Mouse (Mus musculus) liver, embryonic 16.5 days (tissue): ENCODE measurements at regions not wholly inside any gene's neighbourhood (a gene's known extent, or its start where the extent isn't known, plus 50 kb on each side); places are given as distances from the start of the nearest gene placed in this dataset.

Experiments
- ATAC-seq: fragments of 200-750 bp; cut with Nextera tagmentation; 2 replicates; pipeline ENCODE4 v1.8.0; 2017; ENCODE audit warnings: low read depth, mild to moderate bottlenecking, moderate number of reproducible peaks, moderate library complexity
- H3K27ac ChIP-seq: fragments of 300-500 bp; sonication (generic); 2 replicates; pipeline ENCODE4 v1.5.1; 2014; ENCODE audit warnings: mild to moderate bottlenecking, low read length
- H3K27me3 ChIP-seq: fragments of 300-500 bp; sonication (generic); 2 replicates; pipeline ENCODE4 v1.6.1; 2014; ENCODE audit warnings: low read depth, low read length, mixed read lengths; ENCODE audit not compliant: control insufficient read depth, insufficient read depth
- H3K36me3 ChIP-seq: fragments of 300-500 bp; sonication (generic); 2 replicates; pipeline ENCODE4 v1.6.1; 2014; ENCODE audit warnings: mild to moderate bottlenecking; ENCODE audit not compliant: control insufficient read depth, insufficient read depth
- H3K4me1 ChIP-seq: fragments of 300-500 bp; sonication (generic); 2 replicates; pipeline ENCODE4 v1.6.1; 2014; ENCODE audit warnings: low read depth, low read length, mixed read lengths; ENCODE audit not compliant: control insufficient read depth
- H3K4me2 ChIP-seq: fragments of 300-500 bp; sonication (generic); 2 replicates; pipeline ENCODE4 v1.6.1; 2014; ENCODE audit warnings: low read depth, low read length, mixed read lengths
- H3K4me3 ChIP-seq: fragments of 300-500 bp; sonication (generic); 2 replicates; pipeline ENCODE4 v1.5.1; 2014; ENCODE audit warnings: low read depth, mild to moderate bottlenecking, low read length
- H3K9ac ChIP-seq: fragments of 300-500 bp; sonication (generic); 2 replicates; pipeline ENCODE4 v1.6.1; 2014; ENCODE audit warnings: low read depth, low read length
- H3K9me3 ChIP-seq: fragments of 300-500 bp; sonication (generic); replicated peaks from 2 replicates; pipeline ENCODE4 v1.6.1; 2016; ENCODE audit warnings: low read length; ENCODE audit not compliant: control insufficient read depth
- WGBS: fragments of 180-500 bp; shearing (Covaris S2); extraction: QIAGEN DNeasy Blood & Tissue Kit; methylation state at CpG from one replicate; pipeline ENCODE4 v1.1.7; 2014; ENCODE audit not compliant: insufficient replicate concordance; 5-methylcytosine and 5-hydroxymethylcytosine counted together

- WGBS: 56% methylated on average over 6 of the region's 6 CpGs
- ATAC-seq: no peak
- H3K9ac ChIP-seq: no peak overlapping the region
- H3K9me3 ChIP-seq: no peaks in the 10 kb centered on the region
- H3K4me2 ChIP-seq: no peak overlapping the region
- no peaks in the 10 kb centered on the region for H3K4me1 ChIP-seq
- H3K27ac ChIP-seq: no peak overlapping the region
- H3K36me3 ChIP-seq: no peaks in the 10 kb centered on the region
- H3K27me3 ChIP-seq: no peaks in the 10 kb centered on the region
- no peak overlapping the region for H3K4me3 ChIP-seq
These were observed 96.5 kb upstream of the Ccn6 start for GRCm38 (mm10) chr10:39260061-39260460.

- Histone ChIP-seq H3K36me3 (no peaks in the 10 kb centered on the region), H3K9ac (no peak overlapping the region), H3K4me3 (no peak overlapping the region), H3K4me1 (no peaks in the 10 kb centered on the region), H3K27ac (no peak overlapping the region), H3K9me3 (no peaks in the 10 kb centered on the region), H3K27me3 (no peaks in the 10 kb centered on the region), H3K4me2 (no peak overlapping the region)
- no peak for ATAC-seq
- WGBS: 59% methylated on average over 2 of the region's 2 CpGs
These were observed 94.0 kb upstream of the Ccn6 start for GRCm38 (mm10) chr10:39257371-39258154.

- ATAC-seq: no peak
- Histone ChIP-seq H3K27ac (no peak overlapping the region), H3K9ac (no peak overlapping the region), H3K4me2 (no peak overlapping the region), H3K27me3 (no peaks in the 10 kb centered on the region), H3K4me1 (no peaks in the 10 kb centered on the region), H3K4me3 (no peak overlapping the region), H3K9me3 (no peaks in the 10 kb centered on the region), H3K36me3 (no peaks in the 10 kb centered on the region)
- 62% methylated on average over 2 of the region's 2 CpGs for WGBS
These were observed 91.0 kb upstream of the Ccn6 start for GRCm38 (mm10) chr10:39254561-39254960.

- WGBS: 49% methylated on average over 3 of the region's 3 CpGs
- Histone ChIP-seq H3K4me2 (no peak overlapping the region), H3K4me3 (no peak overlapping the region), H3K9ac (no peak overlapping the region), H3K9me3 (no peaks in the 10 kb centered on the region), H3K27ac (no peak overlapping the region), H3K4me1 (no peaks in the 10 kb centered on the region), H3K36me3 (no peaks in the 10 kb centered on the region), H3K27me3 (no peaks in the 10 kb centered on the region)
- no peak for ATAC-seq
These were observed 86.4 kb upstream of the Ccn6 start for GRCm38 (mm10) chr10:39250039-39250438.

GRCm38 (mm10) chr10:39248486-39248885, 84.9 kb upstream of the Ccn6 start:
- Histone ChIP-seq H3K36me3 (no peaks in the 10 kb centered on the region), H3K27ac (no peak overlapping the region), H3K9ac (no peak overlapping the region), H3K27me3 (no peaks in the 10 kb centered on the region), H3K4me1 (no peaks in the 10 kb centered on the region), H3K4me2 (no peak overlapping the region), H3K4me3 (no peak overlapping the region), H3K9me3 (no peaks in the 10 kb centered on the region)
- no peak for ATAC-seq
- WGBS: 50% methylated on average over 4 of the region's 4 CpGs

GRCm38 (mm10) chr10:39246984-39247383, 83.4 kb upstream of the Ccn6 start:
- Histone ChIP-seq H3K27me3 (no peaks in the 10 kb centered on the region), H3K4me3 (no peak overlapping the region), H3K9ac (no peak overlapping the region), H3K4me2 (no peak overlapping the region), H3K36me3 (no peaks in the 10 kb centered on the region), H3K27ac (no peak overlapping the region), H3K4me1 (no peaks in the 10 kb centered on the region), H3K9me3 (no peaks in the 10 kb centered on the region)
- WGBS: 27% methylated on average over 3 of the region's 3 CpGs
- no peak for ATAC-seq

- Histone ChIP-seq H3K4me3 (no peak overlapping the region), H3K9ac (no peak overlapping the region), H3K27ac (no peak overlapping the region), H3K9me3 (no peaks in the 10 kb centered on the region), H3K27me3 (no peaks in the 10 kb centered on the region), H3K36me3 (no peaks in the 10 kb centered on the region), H3K4me2 (no peak overlapping the region), H3K4me1 (no peaks in the 10 kb centered on the region)
- no peak for ATAC-seq
- whole genome bisulfite sequencing: 48% methylated on average over 4 of the region's 4 CpGs
These were observed 81.5 kb upstream of the Ccn6 start for GRCm38 (mm10) chr10:39245141-39245540.

- no peaks in the 10 kb centered on the region for H3K36me3 ChIP-seq
These were observed 80.5 kb upstream of the Ccn6 start for GRCm38 (mm10) chr10:39244061-39244460.

GRCm38 (mm10) chr10:39242398-39242797, 78.8 kb upstream of the Ccn6 start:
- no peaks in the 10 kb centered on the region; the same call in 1 of the 2 replicates for H3K4me1 ChIP-seq
- H3K27ac ChIP-seq: no peak overlapping the region
- WGBS: 67% methylated on average over 5 of the region's 5 CpGs
- H3K36me3 ChIP-seq: no peaks in the 10 kb centered on the region
- no peak overlapping the region for H3K4me3 ChIP-seq
- ATAC-seq: no peak
- no peaks in the 10 kb centered on the region for H3K27me3 ChIP-seq
- no peak overlapping the region for H3K9ac ChIP-seq
- no peak overlapping the region for H3K4me2 ChIP-seq
- no peaks in the 10 kb centered on the region for H3K9me3 ChIP-seq

More at GRCm38 (mm10) chr10:39244061-39244460, 80.5 kb upstream of the Ccn6 start:
- Histone ChIP-seq H3K27me3 (no peaks in the 10 kb centered on the region), H3K27ac (no peak overlapping the region), H3K9ac (no peak overlapping the region), H3K4me2 (no peak overlapping the region), H3K9me3 (no peaks in the 10 kb centered on the region), H3K4me1 (no peaks in the 10 kb centered on the region; the same call in 1 of the 2 replicates), H3K4me3 (no peak overlapping the region)
- ATAC-seq: no peak
- 66% methylated on average over 6 of the region's 6 CpGs for WGBS
